19 mouse cellular contexts compared by ENCODE assay signal in the genomic region with DNA sequence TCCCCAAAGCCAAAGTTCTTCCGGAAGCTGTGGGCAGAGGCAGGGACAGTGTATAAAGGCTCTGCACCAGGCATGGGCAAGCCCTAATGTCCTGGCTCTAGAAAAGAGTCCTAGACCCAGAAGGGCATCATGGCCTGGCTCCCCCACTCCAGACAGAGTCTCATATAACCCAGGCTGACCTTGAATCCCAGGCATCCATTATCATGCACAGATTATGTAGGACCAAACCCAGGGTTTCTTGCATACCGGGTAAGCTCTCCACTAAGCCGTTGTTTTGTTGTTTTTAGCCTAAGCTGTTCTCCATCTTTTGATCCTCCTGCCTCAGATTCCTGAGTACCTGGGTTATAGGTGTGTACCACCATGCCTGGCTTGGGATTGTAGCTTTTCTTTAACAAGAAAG. TPM values are rescaled to one million over a fixed set of nuclear protein-coding genes. Genes with fewer than 3 reads are reported as not detected.
"Had no signal": no experiment of that assay in that cellular context is flagged by ENCODE, and none has a peak within 500 bp of the region (broad histone marks: within the 10 kb centered on the region; RNA-seq: fewer than 3 reads in every experiment).

No protein-coding gene starts in this region.

- H3K36me3 ChIP-seq: kidney, embryonic 15.5 days; limb, embryonic 12.5 days; neural tube, embryonic 12.5 days; stomach, embryonic 15.5 days had no signal

- H3K27ac ChIP-seq: kidney, embryonic 15.5 days; limb, embryonic 12.5 days; liver, embryonic 14.5 days; neural tube, embryonic 12.5 days; stomach, embryonic 15.5 days had no signal

- H3K9me3 ChIP-seq: kidney, embryonic 15.5 days; limb, embryonic 12.5 days; neural tube, embryonic 12.5 days; stomach, embryonic 15.5 days had no signal

- ATAC-seq: inflammation-experienced regulatory T-cells, adult 6 months had no signal

- H3K4me2 ChIP-seq: kidney, embryonic 15.5 days; limb, embryonic 12.5 days; lung, embryonic 14.5 days; neural tube, embryonic 12.5 days; stomach, embryonic 15.5 days had no signal

- DNase-seq: layer of hippocampus, adult 9-11 months; lung, embryonic 14.5 days; lung, postnatal 14 days; midbrain, embryonic 14.5 days; spleen, adult 18-20 months; thymus, adult 2 months; thymus, postnatal 25 days had no signal

- H3K4me3 ChIP-seq: kidney, embryonic 15.5 days; limb, embryonic 12.5 days; neural tube, embryonic 12.5 days; stomach, embryonic 15.5 days had no signal

- H3K27me3 ChIP-seq: stomach, embryonic 15.5 days had no signal

- H3K9ac ChIP-seq: kidney, embryonic 15.5 days; limb, embryonic 12.5 days; liver, embryonic 14.5 days; lung, embryonic 14.5 days; neural tube, embryonic 12.5 days; stomach, embryonic 15.5 days had no signal

RNA-seq across cellular contexts. Expression of a gene that starts 14.6 kb away (rescaled TPM):
- total RNA-seq: layer of hippocampus, adult 18-20 months; left cerebral cortex, postnatal 36 days; liver, adult 2 months; monocyte, adult 5-6 weeks; neutrophil, adult 5-6 weeks had no signal
- polyA plus RNA-seq: inflammation-experienced regulatory T-cells, adult 6 months; limb, embryonic 12.5 days; liver, adult 2 months; liver, embryonic 14.5 days; lung, embryonic 14.5 days; midbrain, embryonic 14.5 days; neural tube, embryonic 12.5 days; testis, adult 2 months had no signal

RNA-seq across cellular contexts. Expression of a gene that starts 21.1 kb away (rescaled TPM):
- total RNA-seq: layer of hippocampus, adult 18-20 months; left cerebral cortex, postnatal 36 days; monocyte, adult 5-6 weeks had no signal
- polyA plus RNA-seq: inflammation-experienced regulatory T-cells, adult 6 months; limb, embryonic 12.5 days; lung, embryonic 14.5 days; midbrain, embryonic 14.5 days; neural tube, embryonic 12.5 days had no signal
